Mouse (Mus musculus) hindbrain, embryonic 10.5 days (tissue): ENCODE results near the gene Top2b. TPM values are rescaled to one million over a fixed set of nuclear protein-coding genes. Genes with fewer than 3 reads are reported as not detected.

Source experiments
- polyA plus RNA-seq: library from polyadenylated mRNA; unstranded; fragments of >200 nt; fragmentation: Nextera tagmentation; extraction: Ambion mirVana; gene quantifications from 2 replicates; pipeline ENCODE4 v1.2.1, GENCODE M21; 2016

The Top2b gene
- polyA plus RNA-seq, 1 experiment from 2014 or later, result 54.7 TPM

Other genes starting within 250 kb of the Top2b start
- 14.9 and 15.6 TPM in 2 replicates for gene Ngly1, start 115.9 kb upstream of the Top2b start, polyA plus RNA-seq
- 1.6 and 2.0 TPM in 2 replicates for gene Oxsm, start 115.4 kb upstream of the Top2b start, polyA plus RNA-seq